Mouse (Mus musculus): ENCODE data around the gene Sp7. TPM values are rescaled to one million over a fixed set of nuclear protein-coding genes. Genes with fewer than 3 reads are reported as not detected.

Gene Sp7
- polyA plus RNA-seq, 2 experiments, result 0.04 to 0.07 TPM

- Histone ChIP-seq H3K27ac (no peak overlapping the region), H3K27me3 (ENCODE audit: control insufficient read depth, insufficient read depth, low read length) (no peaks in the 10 kb centered on the region; the same call in 1 of the 2 replicates), H3K9ac (replicated peaks) (peak overlapping the region; percentile 66), H3K4me3 (ENCODE audit: insufficient read depth in 1 of 2, low read depth in 2 of 2, low read length in 2 of 2) (peak overlapping the region; percentile 57 to 82), H3K4me2 (ENCODE audit: low read depth) (peak overlapping the region; percentile 95), H3K9me3 (ENCODE audit: control insufficient read depth, low read length) (no peaks in the 10 kb centered on the region), H3K36me3 (replicated peaks; ENCODE audit: control insufficient read depth, insufficient read depth, low read depth) (no peaks in the 10 kb centered on the region), H3K4me1 (replicated peaks; ENCODE audit: control insufficient read depth in 2 of 2, insufficient read depth in 2 of 2, low read length in 1 of 2) (peaks cover 8 to 14% of the 10 kb centered on the region in 2 experiments)
- 0% methylated on average over 7 of the region's 7 CpGs for WGBS (ENCODE audit: insufficient replicate concordance)
- TF ChIP-seq CTCF (IDR thresholded peaks at IDR 0.05; ENCODE audit: low read depth), result peak; percentile 96
- no peak for TF ChIP-seq EP300 (IDR thresholded peaks at IDR 0.05; ENCODE audit: low read depth)
- DNase-seq (ENCODE audit: low read depth in 3 of 3, low spot score in 3 of 3), result peak; percentile 60 to 69 (median 65)
- ATAC-seq (ENCODE audit: insufficient read depth), result peak; percentile 80
These were observed 10.2 kb upstream of the Sp7 start for GRCm38 (mm10) chr15:102377163-102377543.

GRCm38 (mm10) chr15:102376453-102377162 lies 9.6 kb upstream of the Sp7 start:
- H3K27me3 ChIP-seq (ENCODE audit: control insufficient read depth, insufficient read depth, low read length), result no peaks in the 10 kb centered on the region; the same call in 1 of the 2 replicates
- no peak overlapping the region for H3K27ac ChIP-seq
- DNase-seq (ENCODE audit: low read depth in 3 of 3, low spot score in 3 of 3) (no peak), ATAC-seq (ENCODE audit: insufficient read depth) (peak; percentile 88)
- H3K36me3 ChIP-seq (replicated peaks; ENCODE audit: control insufficient read depth, insufficient read depth, low read depth), result no peaks in the 10 kb centered on the region
- H3K9ac ChIP-seq (replicated peaks), result peak overlapping the region; percentile 66
- H3K9me3 ChIP-seq (ENCODE audit: control insufficient read depth, low read length), result no peaks in the 10 kb centered on the region
- peak overlapping the region; percentile 95 for H3K4me2 ChIP-seq (ENCODE audit: low read depth)
- WGBS (ENCODE audit: insufficient replicate concordance), result 2% methylated on average over 41 of the region's 43 CpGs
- TF ChIP-seq CTCF (IDR thresholded peaks at IDR 0.05; ENCODE audit: low read depth) (no peak), EP300 (IDR thresholded peaks at IDR 0.05; ENCODE audit: low read depth) (no peak)
- H3K4me1 ChIP-seq (replicated peaks; ENCODE audit: control insufficient read depth in 2 of 2, insufficient read depth in 2 of 2, low read length in 1 of 2), result peaks cover 8 to 14% of the 10 kb centered on the region in 2 experiments
- peak overlapping the region; percentile 57 to 82 for H3K4me3 ChIP-seq (ENCODE audit: insufficient read depth in 1 of 2, low read depth in 2 of 2, low read length in 2 of 2)

- Histone ChIP-seq H3K4me1 (replicated peaks; ENCODE audit: control insufficient read depth in 2 of 2, insufficient read depth in 2 of 2, low read length in 1 of 2) (no peaks in the 10 kb centered on the region), H3K36me3 (replicated peaks; ENCODE audit: control insufficient read depth, insufficient read depth, low read depth) (no peaks in the 10 kb centered on the region), H3K27me3 (ENCODE audit: control insufficient read depth, insufficient read depth, low read length) (peaks cover 27% of the 10 kb centered on the region), H3K27ac (no peak overlapping the region), H3K4me3 (ENCODE audit: insufficient read depth in 1 of 2, low read depth in 2 of 2, low read length in 2 of 2) (no peak overlapping the region), H3K9me3 (ENCODE audit: control insufficient read depth, low read length) (no peaks in the 10 kb centered on the region), H3K4me2 (ENCODE audit: low read depth) (no peak overlapping the region), H3K9ac (replicated peaks) (no peak overlapping the region)
- no peak for TF ChIP-seq CTCF (IDR thresholded peaks at IDR 0.05; ENCODE audit: low read depth)
- no peak for TF ChIP-seq EP300 (IDR thresholded peaks at IDR 0.05; ENCODE audit: low read depth)
- WGBS (ENCODE audit: insufficient replicate concordance), result 21% methylated on average over 10 of the region's 10 CpGs
- no peak for ATAC-seq (ENCODE audit: insufficient read depth)
- no peak for DNase-seq (ENCODE audit: low read depth in 3 of 3, low spot score in 3 of 3)
These were observed 3.7 kb upstream of the Sp7 start for GRCm38 (mm10) chr15:102370727-102371126.

GRCm38 (mm10) chr15:102369972-102370371 lies 3.0 kb upstream of the Sp7 start:
- Histone ChIP-seq H3K4me2 (ENCODE audit: low read depth) (no peak overlapping the region), H3K4me1 (replicated peaks; ENCODE audit: control insufficient read depth in 2 of 2, insufficient read depth in 2 of 2, low read length in 1 of 2) (no peaks in the 10 kb centered on the region), H3K27ac (no peak overlapping the region), H3K9ac (replicated peaks) (no peak overlapping the region), H3K4me3 (ENCODE audit: insufficient read depth in 1 of 2, low read depth in 2 of 2, low read length in 2 of 2) (no peak overlapping the region), H3K27me3 (ENCODE audit: control insufficient read depth, insufficient read depth, low read length) (peaks cover 30% of the 10 kb centered on the region), H3K9me3 (ENCODE audit: control insufficient read depth, low read length) (no peaks in the 10 kb centered on the region), H3K36me3 (replicated peaks; ENCODE audit: control insufficient read depth, insufficient read depth, low read depth) (no peaks in the 10 kb centered on the region)
- no peak for DNase-seq (ENCODE audit: low read depth in 3 of 3, low spot score in 3 of 3)
- no peak for ATAC-seq (ENCODE audit: insufficient read depth)
- WGBS (ENCODE audit: insufficient replicate concordance), result 12% methylated on average over 13 of the region's 13 CpGs
- TF ChIP-seq CTCF (IDR thresholded peaks at IDR 0.05; ENCODE audit: low read depth) (no peak), EP300 (IDR thresholded peaks at IDR 0.05; ENCODE audit: low read depth) (no peak)

GRCm38 (mm10) chr15:102366238-102366637 lies 744 bp downstream of the Sp7 start:
- Histone ChIP-seq H3K4me3 (ENCODE audit: insufficient read depth in 1 of 2, low read depth in 2 of 2, low read length in 2 of 2) (no peak overlapping the region), H3K4me1 (replicated peaks; ENCODE audit: control insufficient read depth in 2 of 2, insufficient read depth in 2 of 2, low read length in 1 of 2) (0 out of 4 replicates have a peak, but pooled peaks cover 0 to 2% of the 10 kb centered on the region in 2 experiments), H3K36me3 (replicated peaks; ENCODE audit: control insufficient read depth, insufficient read depth, low read depth) (no peaks in the 10 kb centered on the region), H3K4me2 (ENCODE audit: low read depth) (no peak overlapping the region), H3K27ac (no peak overlapping the region), H3K27me3 (ENCODE audit: control insufficient read depth, insufficient read depth, low read length) (peaks cover 40% of the 10 kb centered on the region), H3K9me3 (ENCODE audit: control insufficient read depth, low read length) (no peaks in the 10 kb centered on the region), H3K9ac (replicated peaks) (no peak overlapping the region)
- no peak for TF ChIP-seq EP300 (IDR thresholded peaks at IDR 0.05; ENCODE audit: low read depth)
- TF ChIP-seq CTCF (IDR thresholded peaks at IDR 0.05; ENCODE audit: low read depth), result no peak
- no peak for DNase-seq (ENCODE audit: low read depth in 3 of 3, low spot score in 3 of 3)
- WGBS (ENCODE audit: insufficient replicate concordance), result 16% methylated on average over 7 of the region's 7 CpGs
- ATAC-seq (ENCODE audit: insufficient read depth), result no peak
